Mouse (Mus musculus) right cerebral cortex, postnatal 14 days (tissue): ENCODE data around the gene Ets1.

Experiments
- DNase-seq: peaks from one replicate; pipeline ENCODE4 v3.0.0; 2022

Ets1 gene

GRCm38 (mm10) chr9:32787615-32788014 is 151.6 kb downstream of the Ets1 start:
- DNase-seq: no peak

- DNase-seq: no peak
Measured at GRCm38 (mm10) chr9:32789306-32789705, 153.3 kb downstream of the Ets1 start.

GRCm38 (mm10) chr9:32791699-32792098 is 155.7 kb downstream of the Ets1 start:
- DNase-seq: no peak

- no peak for DNase-seq
Measured at GRCm38 (mm10) chr9:32798171-32798570, 162.2 kb downstream of the Ets1 start.

GRCm38 (mm10) chr9:32806106-32806505 is 170.1 kb downstream of the Ets1 start:
- DNase-seq: no peak
